Mouse (Mus musculus): Measurements from ENCODE around the gene Zbtb20.
"Not testable (repeated sequence)": the region's sequence is repeated elsewhere in the genome, so short reads cannot be mapped to it uniquely, and the experiment has no call there.

The Zbtb20 gene

GRCm38 (mm10) chr16:42910716-42911115 is 35.0 kb downstream of the Zbtb20 start:
- DNase-seq (ENCODE audit: low read depth), result no peak

- no peak for DNase-seq (ENCODE audit: low read depth)
Observed at GRCm38 (mm10) chr16:42911326-42911725, 35.6 kb downstream of the Zbtb20 start.

- DNase-seq (ENCODE audit: low read depth), result no peak
Observed at GRCm38 (mm10) chr16:42911815-42912214, 36.1 kb downstream of the Zbtb20 start.

- DNase-seq (ENCODE audit: low read depth), result no peak
Observed at GRCm38 (mm10) chr16:42913291-42913690, 37.6 kb downstream of the Zbtb20 start.

GRCm38 (mm10) chr16:42914457-42915085 is 38.9 kb downstream of the Zbtb20 start:
- peak; percentile 26 for DNase-seq (ENCODE audit: low read depth)

- DNase-seq (ENCODE audit: low read depth), result no peak
Observed at GRCm38 (mm10) chr16:42919992-42920760, 44.5 kb downstream of the Zbtb20 start.

- DNase-seq (ENCODE audit: low read depth), result no peak
Observed at GRCm38 (mm10) chr16:42921436-42921835, 45.8 kb downstream of the Zbtb20 start.

GRCm38 (mm10) chr16:42938211-42938610 is 62.5 kb downstream of the Zbtb20 start:
- DNase-seq (ENCODE audit: low read depth), result no peak

GRCm38 (mm10) chr16:42947016-42947415 is 71.3 kb downstream of the Zbtb20 start:
- DNase-seq (ENCODE audit: low read depth), result no peak

- not testable (repeated sequence) for DNase-seq (ENCODE audit: low read depth)
Observed at GRCm38 (mm10) chr16:42955401-42955800, 79.7 kb downstream of the Zbtb20 start.

- DNase-seq (ENCODE audit: low read depth), result no peak
Observed at GRCm38 (mm10) chr16:42972872-42973271, 97.2 kb downstream of the Zbtb20 start.

- DNase-seq (ENCODE audit: low read depth), result no peak
Observed at GRCm38 (mm10) chr16:42998896-42999295, 123.2 kb downstream of the Zbtb20 start.

GRCm38 (mm10) chr16:43026351-43026750 is 150.7 kb downstream of the Zbtb20 start:
- no peak for DNase-seq (ENCODE audit: low read depth)

- DNase-seq (ENCODE audit: low read depth), result no peak
Observed at GRCm38 (mm10) chr16:43029243-43029642, 153.6 kb downstream of the Zbtb20 start.

GRCm38 (mm10) chr16:43035709-43036108 is 160.0 kb downstream of the Zbtb20 start:
- no peak for DNase-seq (ENCODE audit: low read depth)

- no peak for DNase-seq (ENCODE audit: low read depth)
Observed at GRCm38 (mm10) chr16:43036510-43036909, 160.8 kb downstream of the Zbtb20 start.

GRCm38 (mm10) chr16:43037320-43037719 is 161.6 kb downstream of the Zbtb20 start:
- no peak for DNase-seq (ENCODE audit: low read depth)

GRCm38 (mm10) chr16:43045611-43046010 is 169.9 kb downstream of the Zbtb20 start:
- DNase-seq (ENCODE audit: low read depth), result no peak

- no peak for DNase-seq (ENCODE audit: low read depth)
Observed at GRCm38 (mm10) chr16:43046686-43047085, 171.0 kb downstream of the Zbtb20 start.

GRCm38 (mm10) chr16:43069666-43070295 is 194.1 kb downstream of the Zbtb20 start:
- DNase-seq (ENCODE audit: low read depth), result no peak

- DNase-seq (ENCODE audit: low read depth), result no peak
Observed at GRCm38 (mm10) chr16:43071875-43072274, 196.2 kb downstream of the Zbtb20 start.

GRCm38 (mm10) chr16:43072818-43073594 is 197.3 kb downstream of the Zbtb20 start:
- DNase-seq (ENCODE audit: low read depth), result no peak
